ENCODE assay signal across 12 mouse cellular contexts in genomic region chr9:92045472-92045905, GRCm38 (mm10).
DNase-seq lines count a peak whose midpoint lies in the region; ATAC-seq and TF ChIP-seq lines count a peak whose summit lies in the region.
"Had no signal": no experiment of that assay in that cellular context is flagged by ENCODE, and none has a peak within 500 bp of the region (broad histone marks: within the 10 kb centered on the region; RNA-seq: fewer than 3 reads in every experiment).

No protein-coding gene starts in this region.

- H3K27ac ChIP-seq in limb, embryonic 14.5 days (replicated peaks; ENCODE audit: low read depth, low read length): no peak overlapping the region
- H3K27ac ChIP-seq: embryonic facial prominence, embryonic 15.5 days; liver, embryonic 14.5 days; neural tube, embryonic 12.5 days had no signal

- H3K9me3 ChIP-seq in limb, embryonic 14.5 days (ENCODE audit: control insufficient read depth, low read length): no peaks in the 10 kb centered on the region
- H3K9me3 ChIP-seq: embryonic facial prominence, embryonic 15.5 days; neural tube, embryonic 12.5 days had no signal

- TF ChIP-seq POLR2A in brain, embryonic 14.5 days (IDR thresholded peaks at IDR 0.05; ENCODE audit: borderline replicate concordance, extremely low read depth, insufficient read depth, insufficient read length, poor library complexity, severe bottlenecking): no peak
- TF ChIP-seq POLR2A in limb, embryonic 14.5 days (IDR thresholded peaks at IDR 0.05; ENCODE audit: borderline replicate concordance, extremely low read depth, insufficient read depth, insufficient read length): no peak

- H3K27me3 ChIP-seq in limb, embryonic 14.5 days (ENCODE audit: control insufficient read depth, insufficient read depth, low read length): no peaks in the 10 kb centered on the region
- H3K27me3 ChIP-seq: embryonic facial prominence, embryonic 15.5 days; neural tube, embryonic 12.5 days had no signal

- no peaks in the 10 kb centered on the region for H3K36me3 ChIP-seq in limb, embryonic 14.5 days (ENCODE audit: control insufficient read depth, insufficient read depth, low read length)
- H3K36me3 ChIP-seq: embryonic facial prominence, embryonic 15.5 days; neural tube, embryonic 12.5 days had no signal

- no peak overlapping the region for H3K4me3 ChIP-seq in limb, embryonic 14.5 days (replicated peaks; ENCODE audit: low read length)
- H3K4me3 ChIP-seq: embryonic facial prominence, embryonic 15.5 days; neural tube, embryonic 12.5 days had no signal

- no peak overlapping the region for H3K9ac ChIP-seq in limb, embryonic 14.5 days (ENCODE audit: low read depth, low read length, severe bottlenecking)
- H3K9ac ChIP-seq: embryonic facial prominence, embryonic 15.5 days; liver, embryonic 14.5 days; neural tube, embryonic 12.5 days had no signal

- DNase-seq in kidney, adult 9 months: peak; percentile 3
- DNase-seq in kidney, postnatal 10 days: no peak
- DNase-seq in brain, embryonic 14.5 days (ENCODE audit: low read depth): peak; percentile 63
- DNase-seq in cerebellum, postnatal 36 days: peak; percentile 28 to 55
- DNase-seq in limb, embryonic 14.5 days (ENCODE audit: low spot score): peak; percentile 16
- no peak for DNase-seq in heart, postnatal 10 days
- DNase-seq in thymus, adult 18-20 months: no peak
- DNase-seq: kidney, adult 18-20 months had no signal

- TF ChIP-seq CTCF in brain, embryonic 14.5 days (IDR thresholded peaks at IDR 0.05; ENCODE audit: borderline replicate concordance, extremely low read depth, insufficient read depth, insufficient read length): no peak

- intact Hi-C loops in heart, postnatal 10 days (cut with DNase I): no loop called here

- H3K4me1 ChIP-seq in limb, embryonic 14.5 days (ENCODE audit: control insufficient read depth, insufficient read depth, low read length): no peaks in the 10 kb centered on the region
- H3K4me1 ChIP-seq: embryonic facial prominence, embryonic 15.5 days; neural tube, embryonic 12.5 days had no signal

- 37% methylated on average over 3 of the region's 3 CpGs for WGBS in limb, embryonic 14.5 days

- no peak for ATAC-seq in limb, embryonic 14.5 days (ENCODE audit: low FRiP score, low read depth)
- ATAC-seq in megakaryocyte, adult 5-6 weeks (ENCODE audit: poor library complexity, severe bottlenecking): no peak

- no peak overlapping the region for H3K4me2 ChIP-seq in limb, embryonic 14.5 days (replicated peaks; ENCODE audit: low read depth, low read length, severe bottlenecking)
- H3K4me2 ChIP-seq: embryonic facial prominence, embryonic 15.5 days; neural tube, embryonic 12.5 days had no signal

Comparison
In these comparisons a context has a peak if more than half of its experiments do, and no peak if none do; other contexts are left out.
1. DNase-seq: peak in kidney, adult 9 months (single experiment), brain, embryonic 14.5 days (single experiment), cerebellum, postnatal 36 days (2 of 2) and limb, embryonic 14.5 days (single experiment); none in kidney, postnatal 10 days (single experiment), heart, postnatal 10 days (0 of 2) and thymus, adult 18-20 months (0 of 2).